Mouse (Mus musculus): ENCODE results near the gene Scn4a.

The Scn4a gene

GRCm38 (mm10) chr11:106271794-106272643 is 81.1 kb downstream of the Scn4a start:
- DNase-seq: peak; percentile 64 to 77

GRCm38 (mm10) chr11:106271131-106271793 is 81.8 kb downstream of the Scn4a start:
- DNase-seq: peak; percentile 28 to 44

GRCm38 (mm10) chr11:106269060-106269431 is 84.0 kb downstream of the Scn4a start:
- peak; percentile 37 to 62 for DNase-seq

Data from kidney, postnatal 4 days (tissue).